Mouse (Mus musculus) heart, embryonic 10.5 days (tissue): ENCODE measurements around the gene Insyn1. TPM values are rescaled to one million over a fixed set of nuclear protein-coding genes. Genes with fewer than 3 reads are reported as not detected.

ENCODE experiments used
- DNase-seq: peaks from one replicate; pipeline ENCODE4 v3.0.0-alpha.2; 2017; ENCODE audit warnings: low spot score
- H3K27ac ChIP-seq: fragments of 300-500 bp; sonication (generic); 2 replicates; pipeline ENCODE4 v1.5.1; 2016; ENCODE audit warnings: mild to moderate bottlenecking
- H3K27me3 ChIP-seq: fragments of 300-500 bp; sonication (generic); 2 replicates; pipeline ENCODE4 v1.6.1; 2016; ENCODE audit warnings: mild to moderate bottlenecking; ENCODE audit not compliant: poor library complexity, insufficient read depth, severe bottlenecking
- H3K36me3 ChIP-seq: fragments of 300-500 bp; sonication (generic); 2 replicates; pipeline ENCODE4 v1.6.1; 2016; ENCODE audit warnings: mild to moderate bottlenecking, moderate library complexity
- H3K4me1 ChIP-seq: fragments of 300-500 bp; sonication (generic); 2 replicates; pipeline ENCODE4 v1.6.1; 2016; ENCODE audit warnings: mild to moderate bottlenecking
- H3K4me3 ChIP-seq: fragments of 300-500 bp; sonication (generic); 2 replicates; pipeline ENCODE4 v1.5.1; 2016; ENCODE audit warnings: mild to moderate bottlenecking, moderate library complexity
- H3K9me3 ChIP-seq: fragments of 300-500 bp; sonication (generic); 2 replicates; pipeline ENCODE4 v1.6.1; 2016; ENCODE audit warnings: mild to moderate bottlenecking, moderate library complexity
- WGBS: fragments of 180-500 bp; shearing (Covaris S2); methylation state at CpG from one replicate; pipeline ENCODE4 v1.1.7; 2016; 5-methylcytosine and 5-hydroxymethylcytosine counted together
- polyA plus RNA-seq: library from polyadenylated mRNA; unstranded; fragments of >200 nt; fragmentation: Nextera tagmentation; extraction: Ambion mirVana; gene quantifications from 2 replicates; pipeline ENCODE4 v1.2.1, GENCODE M21; 2016

Gene Insyn1
- polyA plus RNA-seq, 1 experiment from 2014 or later = 1.3 TPM

GRCm38 (mm10) chr9:58546630-58547360 is 58.4 kb downstream of the Insyn1 start:
- Histone ChIP-seq H3K9me3 (no peaks in the 10 kb centered on the region), H3K27me3 (no peaks in the 10 kb centered on the region), H3K27ac (no peak overlapping the region), H3K4me3 (no peak overlapping the region), H3K4me1 (peaks cover 36% of the 10 kb centered on the region), H3K36me3 (no peaks in the 10 kb centered on the region)
- WGBS = 84% methylated on average over 11 of the region's 11 CpGs
- no peak for DNase-seq

- WGBS = 38% methylated on average over 4 of the region's 4 CpGs
- Histone ChIP-seq H3K9me3 (no peaks in the 10 kb centered on the region), H3K27ac (no peak overlapping the region), H3K4me1 (peaks cover 38% of the 10 kb centered on the region), H3K4me3 (no peak overlapping the region), H3K27me3 (no peaks in the 10 kb centered on the region), H3K36me3 (no peaks in the 10 kb centered on the region)
- no peak for DNase-seq
These were observed 60.5 kb downstream of the Insyn1 start for GRCm38 (mm10) chr9:58548897-58549296.

Other genes starting within 250 kb of the Insyn1 start
- gene Pml, start 238.8 kb upstream of the Insyn1 start, polyA plus RNA-seq = 14.7 and 17.6 TPM in 2 replicates
- gene Stoml1, start 235.4 kb upstream of the Insyn1 start, polyA plus RNA-seq = 24.2 and 27.0 TPM in 2 replicates
- 35.7 and 36.1 TPM in 2 replicates for gene Loxl1, start 175.4 kb upstream of the Insyn1 start, polyA plus RNA-seq
- gene Tbc1d21, start 118.1 kb upstream of the Insyn1 start, polyA plus RNA-seq = not detected in 2 replicates
- 33.1 and 38.8 TPM in 2 replicates for gene Cd276, start 66.8 kb downstream of the Insyn1 start, polyA plus RNA-seq
- 88.3 and 103 TPM in 2 replicates for gene Nptn, start 93.6 kb downstream of the Insyn1 start, polyA plus RNA-seq